Mouse (Mus musculus): ENCODE data around the gene Cdx2.

Cdx2 gene

DNA sequence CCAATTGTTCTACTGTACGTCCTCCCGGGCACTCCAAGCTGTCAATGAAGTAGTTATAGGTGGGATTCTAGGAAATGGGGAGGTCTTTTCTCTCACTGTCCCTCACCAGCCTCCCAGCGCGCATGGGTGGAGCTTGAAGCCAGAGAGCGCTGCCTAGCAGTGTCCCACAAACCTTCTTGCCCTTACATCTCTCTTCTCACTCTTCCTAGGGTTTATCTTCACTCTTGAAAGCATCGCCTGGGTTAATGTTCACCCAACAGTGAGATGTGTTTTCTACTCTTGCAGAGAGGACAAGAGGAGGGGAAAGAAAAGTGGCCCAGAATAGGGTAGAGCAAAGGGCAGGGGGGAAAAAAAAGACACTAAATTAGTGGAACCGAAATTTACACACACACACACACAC, 10.3 kb upstream of the Cdx2 start:
- DNase-seq (ENCODE audit: extremely low read depth, low read depth, low spot score), result no peak

DNA sequence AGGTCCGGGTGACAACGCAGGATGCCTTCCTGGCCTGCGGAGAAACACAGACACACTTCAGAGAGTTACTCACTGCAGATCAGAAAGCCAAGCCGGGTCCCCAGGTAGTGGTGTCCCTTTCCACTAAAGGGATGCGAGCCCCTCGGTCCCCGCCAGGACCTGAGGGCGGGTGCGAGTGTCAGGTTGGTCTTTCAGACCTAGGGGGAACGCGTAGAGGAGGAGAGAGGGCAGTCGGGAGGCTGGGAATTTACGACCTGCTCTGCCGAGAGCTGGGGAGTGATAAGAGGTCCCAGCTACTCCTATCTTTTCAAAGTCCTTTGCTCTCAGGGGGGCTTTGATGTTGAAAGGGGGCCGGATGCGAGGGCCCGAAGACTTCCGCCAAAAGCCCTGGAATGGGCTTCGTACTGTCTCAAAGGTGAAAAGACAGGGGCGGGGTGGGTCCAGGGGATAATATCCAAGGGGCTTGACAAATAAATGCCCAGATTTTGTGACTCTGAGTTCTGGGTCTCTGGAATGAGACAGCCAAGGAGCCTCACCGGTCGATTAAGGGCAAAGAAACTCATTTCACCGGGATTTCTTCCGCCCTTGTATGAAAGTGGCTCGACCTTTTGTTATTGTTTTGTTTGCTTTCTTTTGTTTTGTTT, 8.5 kb upstream of the Cdx2 start:
- no peak for DNase-seq (ENCODE audit: extremely low read depth, low read depth, low spot score)

DNA sequence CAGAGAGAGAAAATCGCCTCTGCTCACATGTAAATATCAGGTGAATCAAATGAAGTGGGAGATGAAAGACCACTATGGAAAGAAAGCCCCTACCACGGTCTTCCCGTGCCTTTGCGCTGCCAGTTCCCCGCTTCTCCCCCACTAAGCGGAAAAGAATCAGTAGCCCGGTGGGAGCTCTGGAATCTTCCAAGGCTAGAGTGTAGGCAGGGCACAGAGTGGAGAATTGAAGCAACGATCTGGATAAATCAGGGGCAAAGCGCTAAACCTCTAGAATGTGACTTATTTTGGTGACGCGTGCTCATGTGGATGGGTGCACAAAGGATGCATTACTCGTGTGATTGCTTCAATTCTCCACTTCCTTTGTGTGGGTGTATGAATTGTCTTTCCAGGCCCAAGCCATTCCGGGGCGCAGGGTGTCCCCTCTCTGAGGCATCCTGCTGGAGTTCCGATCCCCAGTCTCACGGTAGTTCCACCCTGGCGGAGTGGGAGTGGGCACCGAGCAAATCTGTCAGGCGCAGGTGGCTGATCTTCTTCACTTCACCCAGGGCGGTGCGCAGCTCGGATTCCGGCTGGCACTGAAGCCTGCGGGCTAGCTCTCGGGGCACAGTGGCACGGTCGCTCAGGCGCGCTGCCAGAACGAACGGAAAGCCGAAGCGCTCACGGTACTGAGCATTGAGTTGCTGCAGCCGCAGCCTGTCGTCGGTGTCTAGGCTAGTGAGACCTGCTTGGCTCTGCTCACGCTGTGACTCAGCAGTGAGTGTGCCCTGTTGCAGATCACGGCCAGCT, 7.8 kb upstream of the Cdx2 start:
- DNase-seq (ENCODE audit: extremely low read depth, low read depth, low spot score), result no peak

DNA sequence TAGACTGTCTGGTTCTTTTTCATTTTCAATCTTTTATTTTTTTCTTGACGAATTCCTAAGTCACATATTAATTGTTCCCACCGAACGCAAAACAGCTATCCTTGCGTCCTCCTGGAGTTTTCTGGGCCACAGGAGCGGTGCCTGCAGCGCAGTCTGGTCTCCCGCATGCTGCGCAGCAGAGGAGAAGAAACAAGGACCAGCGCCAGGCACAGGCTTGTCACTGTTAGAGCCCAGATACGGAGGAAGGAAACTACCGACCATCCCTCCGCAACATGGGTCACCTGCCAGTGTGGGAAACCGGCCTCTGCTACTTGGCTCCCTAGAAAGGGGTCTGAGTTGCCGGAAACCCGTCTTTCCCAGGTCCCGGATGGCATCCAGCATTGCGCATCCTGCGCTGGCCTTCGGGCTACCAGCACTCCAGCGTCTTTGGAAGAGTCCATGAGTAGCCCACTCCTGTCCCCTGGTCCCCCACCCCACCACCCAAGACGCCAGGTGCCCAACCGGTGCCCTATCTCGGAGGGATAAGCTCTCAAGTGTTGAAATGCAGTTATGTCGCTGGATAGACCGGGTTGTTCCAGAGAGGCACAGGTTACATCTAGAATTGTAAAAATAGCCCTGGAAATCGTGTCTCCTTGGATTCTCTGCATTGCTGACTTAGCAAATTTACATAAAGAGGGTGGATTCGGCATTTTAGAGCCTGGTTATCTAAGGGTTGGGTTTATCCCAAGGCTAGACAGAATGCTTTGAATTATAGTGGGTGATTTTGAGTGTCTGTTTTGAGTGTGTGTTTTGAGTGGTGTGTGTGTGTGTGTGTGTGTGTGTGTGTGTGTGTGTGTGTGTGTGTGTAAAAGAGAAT, 6.0 kb upstream of the Cdx2 start:
- DNase-seq (ENCODE audit: extremely low read depth, low read depth, low spot score), result no peak

DNA sequence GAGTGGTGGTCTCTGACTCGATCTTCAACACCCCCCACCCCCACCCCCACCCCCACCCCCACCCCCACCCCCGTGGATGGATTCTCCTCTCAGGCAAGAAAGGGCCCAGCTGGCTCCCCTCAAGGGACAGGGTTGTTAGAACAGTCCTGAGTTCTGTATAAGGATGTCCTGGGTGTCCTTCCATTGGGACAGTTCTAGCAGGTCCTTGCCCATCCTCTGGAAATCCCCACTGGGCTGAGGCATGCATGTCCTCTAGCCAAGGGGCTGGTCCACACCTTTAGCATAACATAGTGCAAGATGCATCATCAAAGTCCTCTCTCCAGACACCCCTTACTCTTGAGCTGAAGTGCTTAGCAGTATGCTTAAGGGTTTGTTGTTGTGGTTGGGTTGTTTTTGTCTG, 2.7 kb upstream of the Cdx2 start:
- DNase-seq (ENCODE audit: extremely low read depth, low read depth, low spot score), result no peak

DNA sequence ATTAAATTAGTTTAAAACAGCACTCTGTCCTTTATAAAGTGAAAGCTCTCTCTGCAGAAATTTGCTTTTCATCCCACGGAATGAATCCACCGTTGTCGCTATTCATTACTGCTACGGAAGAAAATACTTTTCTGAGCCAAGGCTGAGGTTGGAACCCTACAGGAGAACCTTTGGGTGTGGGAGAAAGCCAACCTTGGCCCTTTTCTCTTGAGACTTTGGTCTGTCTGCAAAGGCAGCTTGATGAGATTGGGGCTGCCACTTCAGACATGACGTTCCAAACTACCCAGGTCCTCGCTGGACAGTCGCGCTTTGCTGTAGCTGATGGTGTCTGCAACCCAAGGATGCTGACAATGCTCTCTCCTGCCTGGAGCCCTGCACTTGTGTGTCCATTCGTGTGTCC, 1.4 kb upstream of the Cdx2 start:
- DNase-seq (ENCODE audit: extremely low read depth, low read depth, low spot score), result no peak

DNA sequence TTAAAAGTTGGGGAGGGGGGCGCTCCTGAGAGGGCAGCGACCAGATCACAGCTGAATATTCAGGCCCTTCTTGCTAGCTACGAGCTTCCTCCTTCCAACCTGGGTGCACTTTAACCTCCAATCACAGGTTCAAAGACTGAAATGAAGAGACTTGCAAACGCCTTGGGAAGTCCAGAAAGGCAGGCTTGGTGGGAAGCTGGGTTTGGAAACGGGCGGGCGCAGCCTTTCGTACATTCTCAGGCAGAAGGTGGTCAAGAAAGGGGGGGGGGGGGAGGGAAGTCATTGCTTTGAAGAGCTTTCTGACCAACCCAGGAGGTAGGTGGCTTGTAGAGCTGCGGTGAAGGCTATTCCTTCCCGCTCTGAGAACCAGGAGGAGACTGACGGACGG, 322 bp upstream of the Cdx2 start:
- no peak for DNase-seq (ENCODE audit: extremely low read depth, low read depth, low spot score)

DNA sequence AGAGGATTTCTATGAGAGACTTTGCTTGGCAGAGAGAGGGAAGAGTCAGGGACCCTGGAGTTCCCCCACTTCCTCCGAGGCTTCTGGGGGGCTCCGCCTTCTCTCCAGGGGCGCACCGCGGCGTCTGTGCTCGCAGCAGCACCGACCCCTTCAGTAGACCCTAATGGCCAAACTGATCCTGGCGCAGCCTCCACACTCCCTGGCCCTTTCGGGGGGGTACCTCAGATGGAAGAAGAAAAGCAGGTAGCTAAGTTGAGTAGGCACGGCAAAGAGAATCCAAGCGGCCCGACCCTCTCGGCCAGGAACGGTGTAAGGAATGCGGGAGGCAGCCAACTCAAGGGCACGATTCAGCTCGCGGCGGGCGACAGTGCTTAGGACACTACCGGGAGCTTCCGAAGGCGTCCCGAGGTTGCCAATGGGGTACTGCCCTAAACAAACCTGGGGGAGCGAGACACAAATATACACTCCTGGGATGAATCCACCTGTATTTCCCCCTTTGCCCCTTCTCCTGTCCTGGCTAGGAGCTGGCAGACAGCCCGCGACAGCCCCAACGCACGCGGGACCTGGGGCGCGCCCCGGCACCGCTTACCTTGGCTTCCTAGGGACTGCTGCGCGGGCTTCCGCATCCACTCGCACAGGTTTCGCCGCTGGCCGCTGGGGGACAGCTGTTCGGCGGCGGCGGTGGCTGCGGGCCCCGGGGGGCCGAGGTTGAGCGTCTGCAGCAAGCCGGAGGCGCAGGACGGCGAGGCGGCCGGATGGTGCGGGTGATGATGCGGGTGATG, 1.0 kb downstream of the Cdx2 start:
- no peak for DNase-seq (ENCODE audit: extremely low read depth, low read depth, low spot score)

DNA sequence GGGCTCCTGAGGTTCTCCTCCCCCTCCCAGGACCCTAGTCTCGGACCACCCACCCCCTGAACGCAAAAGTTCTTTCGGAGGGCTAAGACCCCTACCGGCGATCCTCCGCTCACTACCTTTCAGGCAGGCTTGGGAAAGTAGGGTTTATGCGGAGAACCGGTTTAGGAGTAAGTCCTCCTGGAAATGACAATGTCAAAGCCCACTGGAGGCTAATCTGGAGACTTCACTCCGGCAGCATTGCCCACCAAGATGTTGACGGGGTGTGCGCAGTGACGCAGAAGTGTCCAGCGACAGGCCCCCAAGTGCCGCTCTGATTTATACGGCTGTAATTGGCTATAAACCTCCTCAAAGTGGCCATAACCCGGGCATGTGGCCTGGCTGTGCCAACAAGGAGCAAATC, 1.9 kb downstream of the Cdx2 start:
- no peak for DNase-seq (ENCODE audit: extremely low read depth, low read depth, low spot score)

DNA sequence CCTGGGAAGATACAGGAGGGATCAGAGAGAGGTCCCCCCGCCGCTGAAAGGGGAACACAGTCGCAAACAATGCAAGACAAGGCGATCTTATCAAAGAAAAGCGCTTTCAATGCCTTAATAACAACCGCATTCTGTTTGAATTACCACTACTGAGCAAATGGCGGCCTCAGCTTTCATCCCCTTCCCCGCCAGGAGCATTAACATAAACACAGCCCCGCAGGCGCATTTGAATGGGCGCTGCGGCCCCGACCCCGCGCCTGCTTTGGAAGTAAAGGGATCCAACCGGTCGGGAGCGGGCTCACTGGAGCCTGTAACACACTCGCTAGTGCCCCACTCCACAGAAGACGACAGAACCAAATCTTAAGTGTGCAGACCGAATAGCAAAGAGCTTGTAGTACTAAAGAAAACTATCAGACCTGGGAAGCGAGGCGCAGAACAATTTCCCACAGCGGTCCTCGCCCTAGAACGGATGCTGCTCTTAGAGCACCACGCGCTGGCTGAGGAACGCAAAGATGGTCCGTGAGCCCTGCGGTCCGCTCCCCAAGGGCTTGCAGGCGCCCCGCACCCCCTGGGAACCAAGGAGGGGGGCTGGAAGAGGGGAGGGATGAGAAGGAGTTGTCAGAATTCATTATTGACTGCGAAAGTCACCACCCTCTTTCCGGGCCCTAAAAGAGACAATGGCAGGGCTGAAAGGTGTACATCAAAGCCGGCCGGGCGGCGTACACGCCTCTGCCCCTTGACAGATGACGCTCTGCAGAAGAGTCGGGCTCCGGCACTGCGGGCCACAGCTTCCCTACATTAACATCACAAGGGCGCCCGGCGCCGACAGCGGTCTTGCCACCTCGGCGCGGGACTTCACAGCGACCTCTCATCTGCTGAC, 2.6 kb downstream of the Cdx2 start:
- no peak for DNase-seq (ENCODE audit: extremely low read depth, low read depth, low spot score)

DNA sequence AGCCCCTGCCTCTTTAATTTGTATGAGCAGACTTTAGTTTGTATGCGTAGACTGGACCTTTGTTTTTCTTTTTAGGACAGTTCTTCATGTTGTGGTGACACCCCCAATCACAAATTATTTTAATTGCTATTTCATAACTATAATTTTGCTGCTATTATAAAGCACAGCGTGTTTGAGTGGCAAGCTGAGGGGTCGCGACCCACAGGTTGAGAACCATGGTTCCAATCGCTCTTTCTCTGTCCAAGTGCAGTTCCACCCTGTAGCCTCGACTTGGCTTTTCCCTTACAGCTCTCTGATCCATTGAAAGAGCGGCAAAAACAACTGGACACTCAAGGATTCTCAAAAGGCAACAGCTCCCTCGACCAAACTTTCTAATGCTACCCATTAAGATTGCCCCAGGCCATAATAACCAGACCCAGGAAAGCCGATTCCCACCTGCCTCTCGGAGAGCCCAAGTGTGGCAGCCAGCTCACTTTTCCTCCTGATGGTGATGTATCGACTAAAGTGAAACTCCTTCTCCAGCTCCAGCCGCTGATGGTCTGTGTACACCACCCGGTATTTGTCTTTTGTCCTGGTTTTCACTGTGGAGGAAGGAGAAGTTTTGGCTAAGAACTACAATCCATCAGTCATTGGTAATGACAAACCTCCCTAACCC, 4.2 kb downstream of the Cdx2 start:
- DNase-seq (ENCODE audit: extremely low read depth, low read depth, low spot score), result no peak

DNA sequence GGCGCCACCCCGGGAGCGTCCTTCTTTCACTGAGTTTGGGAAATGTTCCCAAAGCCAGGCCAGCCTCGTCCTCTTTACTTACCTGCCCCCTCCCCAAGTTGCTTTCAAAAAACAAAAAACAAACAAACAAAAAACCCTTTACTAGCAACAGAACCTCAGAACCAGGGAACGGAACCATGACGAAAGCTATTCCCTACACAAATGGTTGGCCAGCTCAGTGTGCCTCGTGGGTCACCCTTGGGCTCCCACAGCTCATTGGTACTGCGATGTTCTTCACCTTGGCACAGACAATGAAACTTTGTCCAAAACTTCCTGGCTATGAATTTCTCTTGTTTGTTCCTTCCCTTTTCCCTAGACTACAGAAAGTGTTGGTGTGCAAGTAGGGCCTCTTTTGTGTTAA, 4.9 kb downstream of the Cdx2 start:
- DNase-seq (ENCODE audit: extremely low read depth, low read depth, low spot score), result no peak

DNA sequence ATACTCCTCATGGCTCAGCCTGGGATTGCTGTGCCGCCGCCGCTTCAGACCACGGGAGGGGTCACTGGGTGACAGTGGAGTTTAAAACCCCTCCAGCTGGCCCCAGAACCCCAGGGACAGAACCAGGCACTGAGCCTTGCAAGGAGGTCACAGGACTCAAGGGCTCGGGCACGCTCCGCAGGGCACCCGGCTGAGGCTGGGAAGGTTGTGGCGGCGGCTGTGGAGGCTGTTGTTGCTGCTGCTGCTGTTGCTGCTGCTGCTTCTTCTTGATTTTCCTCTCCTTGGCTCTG, 5.3 kb downstream of the Cdx2 start:
- no peak for DNase-seq (ENCODE audit: extremely low read depth, low read depth, low spot score)

DNA sequence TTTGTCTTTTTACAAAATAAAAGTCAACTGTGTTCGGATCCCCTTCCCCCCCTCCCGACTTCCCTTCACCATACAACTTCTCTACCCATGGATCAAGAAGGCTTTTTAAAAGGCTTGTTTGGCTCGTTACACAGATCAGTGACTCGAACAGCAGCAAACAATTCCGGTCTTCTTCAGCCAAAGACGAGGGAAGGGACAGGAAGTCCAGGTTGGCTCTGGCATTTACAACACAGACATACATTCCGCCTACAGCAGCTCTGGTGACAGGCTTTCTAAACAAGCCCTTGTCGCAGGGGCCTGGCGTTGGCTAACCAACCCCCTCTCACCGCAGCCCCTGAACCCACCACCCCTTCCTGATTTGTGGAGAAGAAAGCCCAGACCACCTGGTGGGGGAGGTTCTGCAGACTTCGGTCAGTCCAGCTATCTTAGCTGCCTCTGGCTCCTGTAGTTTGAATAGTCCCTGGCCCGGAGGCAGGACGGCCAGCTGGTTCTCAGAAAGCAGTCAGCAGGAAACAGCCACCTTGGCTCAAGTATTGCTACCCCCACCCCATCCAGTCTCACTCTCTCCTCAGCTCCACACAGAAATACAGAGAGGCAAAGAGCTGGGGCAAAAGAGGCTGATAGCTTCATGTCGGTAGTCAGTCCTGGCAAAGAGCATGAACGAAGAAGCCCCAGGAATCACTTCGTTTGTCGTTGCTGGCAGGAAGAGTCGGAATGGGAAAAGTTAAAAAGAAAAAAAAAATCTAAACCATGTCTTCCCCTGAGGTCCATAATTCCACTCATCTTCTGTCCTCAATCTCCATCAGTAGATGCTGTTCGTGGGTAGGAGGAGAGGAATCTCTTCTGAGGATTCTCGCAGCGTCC, 5.9 kb downstream of the Cdx2 start:
- DNase-seq (ENCODE audit: extremely low read depth, low read depth, low spot score), result no peak

DNA sequence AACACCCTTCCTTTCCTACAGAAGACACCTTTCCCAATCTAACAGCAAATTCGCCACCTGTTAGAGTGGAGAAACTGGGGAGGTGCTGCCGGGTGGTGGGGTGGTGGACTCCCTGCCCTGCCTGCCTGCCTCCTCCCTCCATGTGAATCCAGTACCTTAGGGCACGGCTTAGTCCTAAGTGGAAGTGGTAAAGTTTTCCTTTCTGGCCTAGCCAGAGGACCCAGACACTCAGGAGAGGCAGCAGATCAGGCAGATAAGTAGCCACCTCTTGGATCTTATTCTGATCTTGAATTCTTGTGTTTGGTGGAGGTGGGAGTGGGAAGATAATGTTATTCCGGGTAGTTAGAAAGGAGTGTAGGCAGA, 7.1 kb downstream of the Cdx2 start:
- no peak for DNase-seq (ENCODE audit: extremely low read depth, low read depth, low spot score)

DNA sequence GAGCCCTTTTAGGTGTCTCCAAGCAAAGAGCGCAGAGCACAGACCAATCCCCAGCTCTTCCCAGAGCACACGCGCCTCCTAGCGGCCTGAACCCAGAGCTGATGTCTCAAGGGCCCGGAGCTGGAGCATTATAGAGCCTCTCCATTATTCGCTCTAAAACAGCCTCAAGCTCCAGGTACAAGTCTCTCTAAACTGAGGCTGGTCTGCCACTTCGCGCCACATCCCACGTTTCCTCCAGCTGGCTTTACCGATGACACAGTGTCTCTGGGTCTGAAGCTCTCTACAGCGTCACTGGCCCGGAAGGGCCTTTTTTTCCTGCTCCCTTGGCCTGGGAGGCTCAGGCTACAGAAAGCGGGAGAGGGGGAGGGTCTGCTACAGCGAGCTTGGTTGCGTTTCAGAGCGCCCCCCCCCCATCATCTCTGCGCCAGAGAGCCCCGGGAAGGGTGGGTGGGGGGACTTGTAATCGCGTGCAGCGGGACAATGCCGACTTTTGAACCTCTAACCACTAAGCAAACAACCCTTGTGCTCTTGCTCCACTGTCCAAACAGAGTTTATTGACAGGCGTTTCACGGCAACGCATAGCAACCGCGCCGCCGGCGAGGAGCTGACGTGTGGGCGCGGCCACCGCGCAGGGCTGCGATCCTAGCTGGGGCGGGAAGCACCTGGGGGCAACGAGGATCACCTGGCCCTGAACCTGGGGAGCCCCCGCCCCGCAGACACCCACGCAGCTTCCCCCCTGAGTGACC, 7.6 kb downstream of the Cdx2 start:
- no peak for DNase-seq (ENCODE audit: extremely low read depth, low read depth, low spot score)

DNA sequence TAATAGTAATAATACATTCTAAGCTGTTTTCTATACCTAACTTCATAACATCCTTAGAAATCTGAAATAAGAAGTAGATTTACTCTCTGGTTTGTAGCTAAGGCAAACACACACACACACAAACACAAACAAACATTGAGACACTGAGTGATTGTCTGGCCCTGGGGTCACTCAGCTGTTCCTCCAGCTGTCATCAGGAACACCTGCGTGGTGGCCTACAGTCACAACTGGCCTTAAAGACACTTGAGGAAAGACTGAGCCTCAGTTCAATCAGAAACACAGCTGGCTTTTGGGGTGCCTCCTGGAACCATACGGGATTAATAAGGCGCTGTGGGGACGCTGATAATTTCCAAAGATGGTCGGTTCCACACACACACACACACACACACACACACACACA, 9.8 kb downstream of the Cdx2 start:
- DNase-seq (ENCODE audit: extremely low read depth, low read depth, low spot score), result no peak

DNA sequence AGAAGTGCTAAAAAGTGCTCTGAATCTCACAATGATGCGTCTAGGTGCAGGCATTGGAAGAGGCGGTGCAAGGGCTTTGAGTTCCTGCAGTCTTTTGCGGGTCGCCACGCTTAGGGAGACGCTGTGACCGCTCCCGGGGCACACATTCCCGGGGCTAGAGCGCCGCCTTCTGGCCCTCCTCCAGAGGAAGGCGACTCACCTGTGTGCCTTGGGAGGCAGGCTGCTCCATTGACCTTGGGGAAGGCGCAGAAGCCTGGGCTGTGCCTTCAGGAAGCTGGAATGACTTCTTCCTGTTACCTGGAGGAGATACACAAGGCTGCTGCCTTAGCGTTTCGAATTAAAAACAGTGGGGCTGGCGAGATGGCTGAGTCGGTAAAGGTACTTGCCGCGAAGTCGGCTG, 12.9 kb downstream of the Cdx2 start:
- DNase-seq (ENCODE audit: extremely low read depth, low read depth, low spot score), result no peak

Measured in fat pad, adult 2 months (tissue).